Mouse (Mus musculus) kidney, postnatal 36 days (tissue): ENCODE results near the gene Zc3h13.

ENCODE experiments used
- DNase-seq, 2 experiments: peaks; one replicate each; pipeline ENCODE4 v3.0.0; 2021 to 2022; ENCODE audit warnings: mixed read lengths in 2 of 2

Gene Zc3h13

GRCm38 (mm10) chr14:75284193-75284915, at the start of gene Zc3h13:
Zc3h13 (plus strand) TSS chr14:75284373.
- peak; percentile 94 to 97 for DNase-seq

- no peak for DNase-seq
These were observed 48.6 kb upstream of the Zc3h13 start for GRCm38 (mm10) chr14:75235552-75235951.

GRCm38 (mm10) chr14:75235955-75236635, 48.1 kb upstream of the Zc3h13 start:
- DNase-seq: peak; percentile 7 to 8

GRCm38 (mm10) chr14:75236636-75237003, 47.6 kb upstream of the Zc3h13 start:
- no peak for DNase-seq

GRCm38 (mm10) chr14:75237096-75237495, 47.1 kb upstream of the Zc3h13 start:
- no peak for DNase-seq

- DNase-seq: no peak
These were observed 46.0 kb upstream of the Zc3h13 start for GRCm38 (mm10) chr14:75238054-75238692.

GRCm38 (mm10) chr14:75242087-75242486, 42.1 kb upstream of the Zc3h13 start, which contains the start of gene Cpb2:
Cpb2 (plus strand) TSS chr14:75242287.
- peak; percentile 44 to 45 for DNase-seq

GRCm38 (mm10) chr14:75246024-75247000, 37.9 kb upstream of the Zc3h13 start:
- no peak for DNase-seq

GRCm38 (mm10) chr14:75250432-75250831, 33.7 kb upstream of the Zc3h13 start:
- DNase-seq: no peak

- peak; percentile 16 to 48 for DNase-seq
These were observed 27.7 kb upstream of the Zc3h13 start for GRCm38 (mm10) chr14:75256521-75256920.

GRCm38 (mm10) chr14:75269531-75269930, 14.6 kb upstream of the Zc3h13 start:
- no peak for DNase-seq

GRCm38 (mm10) chr14:75279716-75280115, 4.5 kb upstream of the Zc3h13 start:
- no peak for DNase-seq

GRCm38 (mm10) chr14:75280406-75280805, 3.8 kb upstream of the Zc3h13 start:
- no peak for DNase-seq

GRCm38 (mm10) chr14:75283609-75284192, 472 bp upstream of the Zc3h13 start:
- peak; percentile 11 to 33 for DNase-seq

GRCm38 (mm10) chr14:75301081-75301480, 16.9 kb downstream of the Zc3h13 start:
- peak in 1 of 2 experiments; percentile 9 for DNase-seq

GRCm38 (mm10) chr14:75303807-75304206, 19.6 kb downstream of the Zc3h13 start:
- no peak for DNase-seq

- no peak for DNase-seq
These were observed 23.7 kb downstream of the Zc3h13 start for GRCm38 (mm10) chr14:75307855-75308254.

- DNase-seq: peak; percentile 53 to 60
These were observed 25.3 kb downstream of the Zc3h13 start for GRCm38 (mm10) chr14:75309336-75309992.

- no peak for DNase-seq
These were observed 30.3 kb downstream of the Zc3h13 start for GRCm38 (mm10) chr14:75314484-75314883.

GRCm38 (mm10) chr14:75318736-75319135, 34.6 kb downstream of the Zc3h13 start:
- DNase-seq: no peak

GRCm38 (mm10) chr14:75320269-75320668, 36.1 kb downstream of the Zc3h13 start:
- DNase-seq: no peak
